Mouse (Mus musculus) left cerebral cortex, adult 9 months (tissue): Measurements from ENCODE around the gene Rybp.

ENCODE experiments used
- DNase-seq, 2 experiments: peaks; one replicate each; pipeline ENCODE4 v3.0.0; 2022; ENCODE audit warnings: low spot score in 2 of 2

Rybp gene

DNA sequence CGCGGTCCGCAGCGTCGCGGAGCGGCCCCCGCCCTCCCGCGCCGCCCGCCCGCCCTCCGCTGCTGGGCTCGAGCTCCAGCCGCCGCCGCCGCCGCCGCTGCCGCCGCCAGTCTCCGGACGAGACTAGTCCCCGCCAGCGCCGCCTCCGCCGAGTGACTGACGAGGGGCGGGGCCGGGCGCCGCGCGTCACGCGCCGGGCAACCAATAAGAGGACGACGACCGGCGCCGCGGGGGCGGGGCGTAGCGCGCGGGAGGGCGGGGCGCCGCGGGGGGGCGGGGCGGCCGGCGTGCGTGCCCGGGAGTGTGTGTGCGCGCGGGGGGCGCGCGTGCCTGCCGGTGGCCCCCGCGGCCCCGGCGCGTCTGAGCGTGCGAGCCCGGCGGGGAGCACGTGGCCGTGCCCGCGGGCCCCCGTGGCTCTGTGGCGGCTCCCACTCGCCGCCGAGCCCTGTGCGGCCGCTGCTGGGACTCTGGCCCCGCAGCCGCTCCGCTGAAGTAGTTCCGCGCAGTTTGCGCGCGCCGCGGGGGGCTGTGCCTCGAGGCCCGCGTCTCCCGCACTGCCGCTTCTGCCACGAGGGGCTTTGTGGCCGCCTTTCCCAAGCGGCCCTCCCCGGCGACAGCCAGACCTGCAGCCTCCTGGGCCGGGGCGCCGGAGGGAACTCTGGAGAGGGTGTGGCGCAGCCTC lies at the start of gene Rybp:
Gene Rybp (minus strand): TSS at position 152 of the 682 bp plus-strand sequence.
- DNase-seq = peak; percentile 76 to 91

DNA sequence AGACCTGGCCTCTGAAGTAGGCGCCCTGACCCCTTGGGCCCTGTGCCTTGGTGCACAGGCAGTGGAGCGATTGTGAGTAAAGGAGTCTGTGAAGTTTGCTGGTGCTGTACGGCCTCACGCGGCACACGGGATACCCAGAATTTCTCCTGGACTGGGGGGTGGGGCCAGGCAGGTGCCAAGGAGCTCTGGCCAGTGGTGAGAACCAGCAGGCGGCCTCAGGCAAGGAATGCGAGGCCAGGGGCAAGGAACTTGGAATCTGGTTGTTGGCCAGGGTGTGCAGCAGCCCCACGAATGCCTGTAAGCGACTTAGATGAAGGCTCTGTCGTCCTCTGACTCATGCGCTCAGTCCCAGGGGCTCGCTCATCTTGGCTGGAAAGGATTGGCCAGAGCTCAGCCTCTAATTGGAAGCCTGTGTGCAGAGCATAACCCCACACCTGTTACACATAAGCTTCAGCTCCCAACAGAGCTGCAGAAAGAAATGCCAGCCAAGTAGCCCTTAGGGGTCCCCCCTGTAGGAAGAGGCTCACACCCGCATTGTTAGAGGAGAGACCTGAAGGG lies 49.4 kb upstream of the Rybp start:
- DNase-seq = no peak

DNA sequence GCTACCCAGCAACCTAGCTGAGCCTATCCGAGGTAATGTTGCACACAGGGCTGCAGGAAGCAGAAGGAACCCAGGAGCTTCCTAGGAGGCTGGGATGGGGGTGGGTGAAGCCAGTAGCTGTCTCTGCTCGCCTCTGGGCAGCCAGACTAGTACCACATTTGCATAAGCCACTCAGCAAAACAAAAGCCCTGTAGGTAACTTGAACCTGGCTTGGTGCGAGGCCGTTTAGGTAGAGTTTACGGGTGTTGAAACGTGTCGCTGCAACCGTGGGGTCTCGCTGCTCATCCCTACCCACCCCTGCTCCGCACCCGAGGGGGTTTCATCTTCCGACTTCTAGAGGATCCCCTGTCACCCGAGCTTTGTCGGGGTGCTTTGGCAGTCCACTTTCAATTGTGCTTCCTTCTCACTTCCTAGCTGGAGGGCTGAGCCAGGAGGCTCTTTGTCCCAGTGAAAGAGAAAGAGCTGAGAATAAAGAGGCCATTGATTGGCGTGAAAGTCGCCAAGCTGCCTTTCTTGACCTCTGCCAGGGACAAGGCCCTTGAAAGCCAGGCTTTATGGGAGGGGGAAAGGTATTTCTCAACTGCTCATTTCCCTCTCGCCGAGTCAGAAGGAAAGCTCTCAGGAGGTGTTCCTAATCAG lies 48.3 kb upstream of the Rybp start:
- DNase-seq = peak in 1 of 2 experiments; percentile 14

DNA sequence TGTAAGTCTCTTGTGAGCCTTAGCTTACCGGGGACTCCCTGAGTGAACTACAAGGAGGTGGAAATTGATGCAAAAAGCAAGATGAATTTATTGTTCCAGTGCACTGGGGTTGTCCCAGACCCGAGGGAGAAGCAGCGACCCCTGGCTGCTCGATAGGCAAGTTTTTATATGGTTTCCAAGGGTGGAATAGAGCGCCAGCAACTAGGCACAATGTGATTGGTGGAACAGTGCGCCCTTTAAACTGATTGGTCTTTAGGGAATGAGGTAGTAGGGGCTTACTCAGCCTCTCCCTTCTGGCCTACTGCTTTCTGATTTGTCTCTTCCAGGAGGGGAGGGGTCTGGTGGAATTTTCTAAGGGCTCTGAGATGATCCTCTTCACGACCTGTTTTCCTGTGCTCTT lies 46.5 kb upstream of the Rybp start:
- no peak for DNase-seq

DNA sequence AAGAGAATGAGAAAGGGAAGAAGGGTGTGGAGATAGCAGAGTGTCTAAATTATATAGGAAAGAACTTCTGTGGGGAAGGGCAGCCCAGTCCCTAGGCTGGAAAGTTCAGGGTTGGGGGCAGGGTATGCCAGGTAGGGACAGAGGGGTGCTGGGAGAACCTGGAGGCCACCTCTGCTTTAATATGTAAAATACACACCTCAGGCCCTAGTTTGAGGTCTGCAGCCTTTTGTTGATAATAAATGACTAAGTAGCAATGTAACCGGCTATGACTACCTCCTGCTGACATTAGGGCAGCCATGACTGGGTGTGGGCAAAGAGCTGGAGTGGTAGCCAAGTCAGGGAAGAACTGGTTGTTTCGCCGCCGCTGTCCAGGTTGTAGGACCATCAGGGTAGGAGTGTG lies 45.2 kb upstream of the Rybp start:
- DNase-seq = no peak

DNA sequence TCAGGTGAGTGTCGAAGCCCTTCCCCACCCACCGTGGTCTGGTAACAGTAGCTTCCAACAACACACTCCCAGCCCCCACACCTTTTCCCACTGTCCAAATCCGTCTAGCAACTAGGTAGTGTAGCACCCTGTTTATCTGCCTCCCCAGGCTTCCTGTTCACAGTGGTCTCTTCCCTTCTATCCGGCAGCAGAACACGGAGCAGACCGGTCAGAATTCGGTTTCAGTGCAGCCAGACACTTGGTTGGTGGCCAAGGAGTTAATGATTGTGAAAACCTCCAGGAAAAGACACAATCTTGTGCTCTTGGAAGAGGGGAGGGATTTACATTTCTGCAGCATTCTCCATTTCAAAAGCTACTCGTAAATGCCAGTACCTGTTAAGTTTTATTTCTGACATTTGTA lies 44.3 kb upstream of the Rybp start:
- no peak for DNase-seq

DNA sequence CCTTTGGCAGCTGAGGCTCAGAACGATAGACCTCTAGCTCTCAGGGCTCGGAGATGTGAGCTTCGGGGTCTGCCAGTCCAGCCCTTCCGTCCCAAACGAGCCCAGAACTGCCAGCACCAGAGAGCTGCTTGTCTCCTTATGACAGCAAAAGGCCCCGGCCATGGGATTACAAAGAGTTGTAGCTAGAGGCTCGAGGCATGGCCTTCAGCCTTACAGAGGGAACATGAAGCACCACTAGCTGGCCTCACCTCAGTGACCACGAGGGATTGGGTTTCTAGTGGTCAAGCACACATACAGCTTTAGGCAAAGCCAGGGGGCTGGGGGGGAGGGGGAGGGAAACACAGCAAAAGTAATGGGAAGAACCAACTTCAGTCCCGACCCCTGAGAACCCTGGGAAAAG lies 43.8 kb upstream of the Rybp start:
- no peak for DNase-seq

DNA sequence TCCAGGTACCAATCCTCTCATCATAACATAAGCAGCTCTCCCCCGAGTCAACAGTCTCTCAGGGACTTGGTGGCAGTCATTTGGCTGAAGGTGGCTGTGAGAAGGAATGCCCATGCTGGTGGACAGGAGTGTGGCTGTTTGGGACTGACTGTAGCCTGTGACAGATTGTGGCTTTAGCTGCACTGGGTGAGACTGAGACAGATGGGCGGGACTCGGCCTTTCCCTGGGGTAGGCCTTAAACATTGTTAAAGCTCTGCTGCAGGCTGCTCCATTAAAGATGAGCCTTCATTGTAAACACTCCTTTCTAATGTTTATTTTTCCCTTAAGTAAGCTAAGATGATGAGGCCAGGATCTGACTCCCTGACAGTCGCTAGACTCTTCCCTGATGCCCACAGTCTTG lies 42.3 kb upstream of the Rybp start:
- no peak for DNase-seq

DNA sequence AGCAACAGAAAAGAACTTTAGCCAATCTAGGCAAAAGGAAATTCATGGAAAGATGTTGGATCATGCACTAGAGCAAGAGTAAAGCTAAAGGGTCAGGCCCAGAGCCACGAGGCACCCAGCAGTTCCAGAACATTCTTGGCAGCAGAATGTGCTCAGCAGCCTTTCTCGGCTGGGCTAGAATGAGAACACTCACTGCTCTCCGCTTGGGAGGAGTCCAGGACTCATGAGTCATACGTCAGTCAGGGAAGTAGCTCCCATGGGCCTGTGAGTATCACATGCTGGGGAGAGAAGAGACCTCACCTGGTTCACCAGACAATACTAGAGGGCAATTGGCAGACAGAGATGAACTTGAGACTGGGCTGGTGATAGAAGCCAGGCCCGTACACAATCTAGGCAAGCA lies 39.8 kb upstream of the Rybp start:
- DNase-seq = peak; percentile 32 to 63

DNA sequence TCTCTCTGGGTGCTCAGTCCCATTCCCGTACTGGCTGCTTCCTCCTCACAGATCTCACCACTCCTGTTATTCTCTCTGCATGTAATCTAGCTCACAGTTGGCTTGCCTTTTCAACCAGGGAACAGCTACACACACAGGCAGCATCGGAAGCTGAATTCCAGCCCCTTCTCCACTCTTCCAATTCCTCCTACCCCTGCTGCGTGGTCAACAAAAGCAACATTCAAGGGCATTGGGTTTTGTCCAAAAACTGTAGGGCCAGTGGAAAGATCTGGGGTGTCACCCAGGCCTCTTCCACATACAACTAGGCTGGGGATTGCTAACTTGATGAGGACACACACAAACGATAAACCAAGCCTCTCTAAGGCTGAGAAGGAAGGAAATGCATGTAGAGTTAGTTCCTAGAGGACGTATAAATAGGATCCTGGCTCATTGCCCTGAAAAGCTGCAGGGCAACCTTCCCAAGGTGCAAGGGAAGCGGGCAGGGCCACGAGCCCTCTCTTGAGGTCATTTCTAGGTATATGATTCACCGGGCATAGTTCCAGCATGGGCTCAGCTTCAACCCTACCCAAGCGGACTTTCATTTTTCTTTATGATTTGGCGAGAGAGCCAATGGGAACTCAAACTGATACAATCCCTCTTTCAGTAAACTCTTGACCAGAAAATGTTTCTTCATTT lies 36.6 kb upstream of the Rybp start:
- DNase-seq = peak in 1 of 2 experiments; percentile 8

DNA sequence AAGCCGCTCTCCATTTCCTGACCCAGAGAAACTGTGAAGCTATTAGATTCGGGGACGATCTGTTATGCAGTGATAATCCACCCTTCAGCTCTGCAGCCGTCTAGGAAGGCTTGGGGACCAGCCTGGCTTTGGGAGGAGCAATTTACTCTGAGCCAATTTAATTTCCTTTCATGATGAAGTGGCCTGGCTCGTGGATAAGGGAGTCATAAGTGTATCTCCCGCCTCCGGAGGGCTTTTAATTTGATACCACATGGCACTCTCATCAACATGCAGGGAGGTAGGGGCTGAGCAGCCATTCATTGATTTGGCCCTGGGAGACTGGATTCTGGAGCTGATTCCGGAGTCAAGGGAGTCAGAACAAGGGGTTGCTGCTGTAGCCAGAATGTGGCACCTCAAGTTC lies 35.3 kb upstream of the Rybp start:
- DNase-seq = no peak

DNA sequence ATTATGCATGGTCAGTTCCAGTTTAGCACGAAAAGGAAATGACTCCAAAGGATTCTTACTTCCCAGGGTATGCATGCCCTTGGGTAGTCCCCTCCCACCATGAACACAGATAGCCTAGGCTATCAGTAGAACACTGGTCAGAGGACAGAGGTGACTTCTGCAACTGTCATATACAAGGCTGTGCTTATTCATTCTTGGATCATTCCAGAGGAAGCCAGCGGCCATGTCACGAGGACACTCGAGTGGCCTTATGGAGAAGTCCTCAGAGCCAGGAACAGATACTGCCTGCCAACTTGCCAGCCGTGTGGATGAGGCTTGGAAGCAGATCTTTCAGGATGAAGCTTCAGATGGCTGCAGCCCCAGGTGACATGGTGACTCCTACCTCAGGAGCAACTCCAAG lies 34.9 kb upstream of the Rybp start:
- DNase-seq = no peak

DNA sequence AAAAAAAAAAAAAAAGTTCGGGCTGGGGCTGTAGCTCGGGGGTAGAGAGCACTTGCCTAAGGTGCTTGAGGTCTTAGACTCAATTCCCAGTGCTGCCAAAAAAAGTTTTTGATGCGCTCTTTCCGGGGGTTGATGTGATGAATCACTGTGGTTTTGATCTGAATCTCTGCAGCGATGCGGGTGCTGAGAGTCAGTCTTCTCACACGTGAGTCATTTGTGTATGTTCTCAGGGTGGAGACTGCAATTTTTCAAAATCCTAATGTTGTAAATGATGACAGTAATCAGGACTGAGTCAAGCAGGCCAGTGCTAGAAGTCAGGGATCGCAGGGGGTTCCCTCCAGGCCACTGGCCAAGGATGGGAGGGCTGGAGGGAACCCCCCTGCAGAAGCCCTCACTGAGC lies 26.9 kb upstream of the Rybp start:
- DNase-seq = no peak

DNA sequence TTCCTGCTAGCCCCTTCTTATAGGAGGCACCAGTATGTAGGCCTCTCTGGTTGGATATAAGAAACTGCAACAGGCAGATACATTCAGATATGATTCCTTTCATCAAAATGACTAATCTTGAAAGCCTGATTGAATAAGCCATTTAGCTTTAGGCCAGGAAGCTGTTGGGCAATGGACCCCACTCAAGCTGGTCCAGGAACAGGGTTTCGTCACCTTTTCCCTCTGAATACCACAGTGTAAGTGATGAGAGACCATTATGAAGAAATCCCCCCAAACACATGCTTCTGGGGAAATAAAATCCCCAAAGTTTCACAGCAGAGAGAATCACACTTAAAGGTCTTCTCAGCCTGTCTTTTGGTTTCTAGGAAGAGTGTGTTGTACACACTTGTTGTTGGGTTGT lies 23.9 kb upstream of the Rybp start:
- DNase-seq = no peak

DNA sequence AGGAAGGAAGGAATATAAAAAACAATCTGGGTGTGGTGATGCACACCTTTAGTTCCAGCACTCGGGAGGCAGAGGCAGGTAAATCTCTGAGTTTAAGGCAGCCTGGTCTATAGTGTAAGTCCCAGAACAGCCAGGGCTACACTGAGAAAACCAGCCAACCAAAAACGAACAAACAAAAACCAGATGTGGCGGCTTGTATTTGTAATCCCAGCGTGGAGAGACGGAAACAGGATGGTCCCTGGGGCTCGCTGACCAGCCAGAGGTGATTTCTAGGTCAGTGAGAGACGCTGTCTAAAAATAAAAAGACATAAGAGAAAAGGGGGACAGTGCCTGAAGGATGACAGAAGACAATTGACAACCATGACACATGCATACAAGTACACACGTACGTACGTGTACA lies 17.5 kb upstream of the Rybp start:
- no peak for DNase-seq

DNA sequence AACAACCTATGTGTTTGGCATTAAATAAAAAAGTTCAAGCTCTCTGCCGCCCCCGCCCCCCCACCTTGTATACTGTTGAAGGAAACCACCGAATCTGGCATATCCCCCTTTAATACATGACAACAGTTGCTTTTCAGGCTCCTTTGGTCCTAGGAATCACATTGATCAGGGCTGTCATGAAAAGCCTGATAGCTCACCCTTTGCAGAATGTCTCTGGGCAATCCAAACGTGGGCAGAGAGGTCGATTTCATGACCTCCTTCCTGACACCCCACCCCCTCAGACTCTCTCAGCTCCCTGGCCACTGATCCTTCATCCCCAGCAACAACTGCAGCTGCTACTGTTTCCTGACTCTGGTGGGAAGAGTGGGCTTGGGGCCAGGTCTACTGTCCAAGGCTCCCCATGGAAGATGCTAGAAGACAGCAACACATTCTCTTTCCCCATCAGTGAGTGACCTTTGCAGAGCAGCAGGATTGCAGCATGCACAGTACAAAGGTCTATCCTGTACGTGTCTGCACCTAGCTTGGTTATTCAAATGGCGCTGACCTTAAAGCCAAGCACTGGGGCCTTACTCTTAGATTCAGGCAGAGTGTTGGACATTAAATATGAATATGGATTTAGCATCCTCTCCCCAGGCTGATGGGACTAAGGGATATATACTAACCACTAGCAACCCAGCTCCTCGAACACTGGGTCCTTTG lies 14.3 kb upstream of the Rybp start:
- no peak for DNase-seq

DNA sequence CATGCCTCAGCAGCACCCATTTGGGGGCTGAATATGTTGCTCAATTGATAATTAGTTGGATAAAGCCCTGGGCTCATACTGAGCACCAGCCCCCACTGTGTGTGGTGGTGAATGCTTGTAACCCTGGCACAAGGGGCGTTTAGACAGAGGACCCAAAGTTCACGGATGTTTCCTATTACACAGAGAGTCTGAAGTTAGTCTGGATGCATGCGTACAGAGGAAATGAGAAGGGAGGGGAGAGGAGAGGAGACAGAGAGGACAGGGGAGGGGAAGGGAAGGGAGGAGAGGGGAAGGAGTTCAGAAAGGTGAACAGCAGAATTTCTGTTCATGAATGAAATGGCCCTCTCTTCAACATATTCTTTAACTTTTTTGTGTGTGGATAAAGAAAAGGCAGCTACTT lies 13.5 kb upstream of the Rybp start:
- no peak for DNase-seq

DNA sequence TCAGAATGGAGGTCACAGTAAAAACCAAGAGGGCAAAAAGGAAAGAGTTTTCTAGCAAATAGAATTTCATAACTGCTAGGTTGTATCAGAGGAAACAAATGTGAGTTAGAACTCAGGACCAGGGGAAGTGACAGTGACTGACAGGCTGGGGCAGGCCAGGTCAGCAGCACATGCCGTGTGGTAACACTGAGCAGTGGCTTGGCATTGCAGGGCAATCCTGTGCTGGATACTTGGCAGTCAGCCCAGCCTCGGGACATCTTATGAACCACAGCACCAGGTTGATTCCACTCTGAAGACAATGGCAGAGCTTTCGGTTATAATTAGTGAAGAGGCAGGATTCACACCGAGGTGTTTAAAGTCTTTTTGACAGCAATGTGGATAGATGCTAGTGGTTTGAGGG lies 11.7 kb upstream of the Rybp start:
- no peak for DNase-seq

DNA sequence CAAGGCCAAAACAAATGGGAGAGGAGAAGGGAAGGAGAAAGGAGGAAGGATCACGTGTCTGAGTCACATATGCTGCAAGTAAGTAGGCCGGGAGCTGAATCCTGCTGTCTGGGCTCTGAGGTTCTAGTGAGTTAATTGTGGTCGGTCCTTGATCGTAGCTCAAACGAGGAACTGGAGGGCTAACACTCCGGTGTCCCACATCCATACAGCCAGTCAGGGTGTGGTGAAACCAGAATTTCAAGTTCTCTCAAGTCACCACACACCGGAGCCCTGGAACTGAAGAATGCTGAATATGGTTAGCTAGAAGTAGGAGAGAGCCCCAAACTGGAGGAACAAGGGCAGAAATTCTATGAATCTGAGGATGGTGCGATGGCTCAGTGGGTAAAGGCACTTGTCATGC lies 10.3 kb upstream of the Rybp start:
- no peak for DNase-seq

DNA sequence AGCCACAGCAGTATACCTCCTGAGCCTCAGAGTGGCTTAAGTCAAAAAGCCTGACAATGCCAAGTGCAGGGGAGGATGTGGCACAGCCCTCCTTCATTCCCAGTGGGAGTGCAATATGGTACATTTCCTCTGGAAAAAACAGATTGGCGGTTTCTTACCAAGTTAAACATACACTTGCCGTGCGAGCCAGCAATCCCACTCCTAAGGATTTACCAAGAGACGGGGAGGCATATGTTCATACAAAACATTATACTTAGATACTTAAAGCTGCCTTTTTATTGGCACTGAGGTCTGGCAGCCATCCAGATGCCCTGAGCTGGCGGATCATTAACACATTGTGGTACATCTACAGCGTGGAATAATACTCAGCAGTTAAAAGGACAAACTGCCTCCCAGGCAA lies 5.1 kb upstream of the Rybp start:
- DNase-seq = peak; percentile 14 to 63

DNA sequence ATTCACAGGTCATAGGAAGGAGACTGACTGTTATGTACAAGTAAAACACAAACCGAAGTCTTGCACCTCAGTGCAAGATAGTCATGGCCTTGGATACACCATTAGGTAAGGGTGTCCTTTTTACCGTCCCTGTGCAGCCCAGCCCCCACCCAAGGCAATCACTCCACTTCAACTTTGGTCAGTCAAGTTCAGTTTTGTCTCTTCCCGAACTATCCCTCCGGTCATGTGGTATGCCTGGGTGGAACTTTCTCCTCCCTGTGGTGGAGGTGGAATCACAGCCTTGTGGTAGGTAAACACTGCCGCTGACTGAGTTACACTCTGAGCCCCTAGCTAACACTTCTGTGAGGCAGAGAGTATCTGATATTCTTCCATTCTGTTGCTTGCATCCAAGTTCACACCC lies 1.8 kb upstream of the Rybp start:
- DNase-seq = no peak

DNA sequence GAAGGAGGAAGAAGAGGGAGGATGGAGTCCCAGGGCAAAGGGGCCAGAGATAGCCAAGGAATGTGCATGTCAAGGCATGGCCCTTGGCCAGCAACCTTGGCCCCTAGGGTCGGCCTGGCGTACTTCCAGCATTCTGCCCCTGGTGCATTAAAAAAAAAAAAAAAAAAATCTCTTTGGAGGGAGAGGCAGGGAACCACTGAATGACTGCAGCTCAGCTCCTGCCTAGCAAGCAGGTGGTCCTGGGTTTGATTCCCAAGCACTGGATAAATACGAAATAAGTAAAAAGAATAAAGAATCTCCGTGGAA lies 1.4 kb upstream of the Rybp start:
- DNase-seq = no peak
